Mouse (Mus musculus) midbrain, embryonic 15.5 days (tissue): ENCODE data around the gene Svs1. TPM values are rescaled to one million over a fixed set of nuclear protein-coding genes. Genes with fewer than 3 reads are reported as not detected.
"Not testable (repeated sequence)": the region's sequence is repeated elsewhere in the genome, so short reads cannot be mapped to it uniquely, and the experiment has no call there.

Source experiments
- ATAC-seq: fragments of 200-750 bp; cut with Nextera tagmentation; replicated peaks from 2 replicates; pipeline ENCODE4 v1.8.0; 2017; ENCODE audit warnings: moderate TSS enrichment
- H3K27ac ChIP-seq: fragments of 300-500 bp; sonication (generic); 2 replicates; pipeline ENCODE4 v1.5.1; 2015; ENCODE audit warnings: mild to moderate bottlenecking, inconsistent platforms
- H3K27me3 ChIP-seq: fragments of 300-500 bp; sonication (generic); replicated peaks from 2 replicates; pipeline ENCODE4 v1.6.1; 2015; ENCODE audit warnings: inconsistent platforms
- H3K36me3 ChIP-seq: fragments of 300-500 bp; sonication (generic); replicated peaks from 2 replicates; pipeline ENCODE4 v1.6.1; 2015; ENCODE audit warnings: inconsistent platforms
- H3K4me1 ChIP-seq: fragments of 300-500 bp; sonication (generic); 2 replicates; pipeline ENCODE4 v1.6.1; 2015; ENCODE audit warnings: inconsistent platforms
- H3K4me2 ChIP-seq: fragments of 300-500 bp; sonication (generic); 2 replicates; pipeline ENCODE4 v1.6.1; 2015; ENCODE audit warnings: inconsistent platforms, mild to moderate bottlenecking, moderate library complexity
- H3K4me3 ChIP-seq: fragments of 300-500 bp; sonication (generic); 2 replicates; pipeline ENCODE4 v1.5.1; 2015; ENCODE audit warnings: mild to moderate bottlenecking, inconsistent platforms
- H3K9ac ChIP-seq: fragments of 300-500 bp; sonication (generic); 2 replicates; pipeline ENCODE4 v1.6.1; 2015; ENCODE audit warnings: mild to moderate bottlenecking, inconsistent platforms
- H3K9me3 ChIP-seq: fragments of 300-500 bp; sonication (generic); 2 replicates; pipeline ENCODE4 v1.6.1; 2016; ENCODE audit warnings: inconsistent platforms
- WGBS: fragments of 180-500 bp; shearing (Covaris S2); methylation state at CpG from one replicate; pipeline ENCODE4 v1.1.7; 2015; ENCODE audit warnings: mixed read lengths; 5-methylcytosine and 5-hydroxymethylcytosine counted together
- polyA plus RNA-seq: library from polyadenylated mRNA; unstranded; fragments of >200 nt; fragmentation: Nextera tagmentation; extraction: Ambion mirVana; gene quantifications from 2 replicates; pipeline ENCODE4 v1.2.1, GENCODE M21; 2015

Gene Svs1
- not detected in 2 replicates for polyA plus RNA-seq

- H3K27ac ChIP-seq: no peak within 1 kb of the TSS
- H3K9me3 ChIP-seq: no peaks in the 10 kb centered on the region
- H3K4me2 ChIP-seq: no peak within 1 kb of the TSS
- no peak for ATAC-seq
- no peak within 1 kb of the TSS for H3K4me3 ChIP-seq
- H3K36me3 ChIP-seq: no peaks in the 10 kb centered on the region
- no peak within 1 kb of the TSS for H3K9ac ChIP-seq
- no peaks in the 10 kb centered on the region for H3K4me1 ChIP-seq
- WGBS: 63% methylated on average over 7 of the region's 7 CpGs
- no peaks in the 10 kb centered on the region for H3K27me3 ChIP-seq
Measured at GRCm38 (mm10) chr6:48986444-48986990, at the start of gene Svs1. Gene Svs1, plus strand, starts transcription at chr6:48986861.

GRCm38 (mm10) chr6:48949596-48949995 is 37.1 kb upstream of the Svs1 start:
- no peak for ATAC-seq
- no peaks in the 10 kb centered on the region for H3K27me3 ChIP-seq
- H3K36me3 ChIP-seq: no peaks in the 10 kb centered on the region
- H3K4me2 ChIP-seq: no peak overlapping the region
- no peak overlapping the region for H3K27ac ChIP-seq
- H3K9me3 ChIP-seq: no peaks in the 10 kb centered on the region
- no peak overlapping the region for H3K9ac ChIP-seq
- 68% methylated on average over 2 of the region's 2 CpGs for WGBS
- H3K4me3 ChIP-seq: no peak overlapping the region
- H3K4me1 ChIP-seq: no peaks in the 10 kb centered on the region

- Histone ChIP-seq H3K36me3 (no peaks in the 10 kb centered on the region), H3K4me2 (no peak overlapping the region), H3K4me3 (no peak overlapping the region), H3K9ac (no peak overlapping the region), H3K4me1 (no peaks in the 10 kb centered on the region), H3K27ac (no peak overlapping the region), H3K9me3 (no peaks in the 10 kb centered on the region), H3K27me3 (no peaks in the 10 kb centered on the region)
- ATAC-seq: no peak
- 87% methylated on average over 5 of the region's 5 CpGs for WGBS
Measured at GRCm38 (mm10) chr6:48950676-48951075, 36.0 kb upstream of the Svs1 start.

- Histone ChIP-seq H3K4me1 (no peaks in the 10 kb centered on the region), H3K36me3 (no peaks in the 10 kb centered on the region), H3K27ac (no peak overlapping the region), H3K9ac (no peak overlapping the region), H3K27me3 (no peaks in the 10 kb centered on the region), H3K4me2 (no peak overlapping the region), H3K9me3 (no peaks in the 10 kb centered on the region), H3K4me3 (no peak overlapping the region)
- 85% methylated on average over 6 of the region's 6 CpGs for WGBS
- no peak for ATAC-seq
Measured at GRCm38 (mm10) chr6:48951630-48952029, 35.0 kb upstream of the Svs1 start.

- 87% methylated on average over 5 of the region's 5 CpGs for WGBS
- Histone ChIP-seq H3K9me3 (no peaks in the 10 kb centered on the region), H3K4me1 (no peaks in the 10 kb centered on the region)
Measured at GRCm38 (mm10) chr6:48953220-48953619, 33.4 kb upstream of the Svs1 start.

GRCm38 (mm10) chr6:48954211-48954610 is 32.5 kb upstream of the Svs1 start:
- Histone ChIP-seq H3K4me2 (no peak overlapping the region), H3K27me3 (no peaks in the 10 kb centered on the region), H3K27ac (no peak overlapping the region), H3K36me3 (no peaks in the 10 kb centered on the region), H3K4me3 (no peak overlapping the region), H3K9me3 (no peaks in the 10 kb centered on the region), H3K9ac (no peak overlapping the region), H3K4me1 (no peaks in the 10 kb centered on the region)
- 82% methylated on average over 5 of the region's 5 CpGs for WGBS
- no peak for ATAC-seq

More at GRCm38 (mm10) chr6:48953220-48953619, 33.4 kb upstream of the Svs1 start:
- ATAC-seq: no peak
- no peak overlapping the region for H3K4me3 ChIP-seq
- H3K36me3 ChIP-seq: no peaks in the 10 kb centered on the region
- no peaks in the 10 kb centered on the region for H3K27me3 ChIP-seq
- no peak overlapping the region for H3K27ac ChIP-seq
- H3K4me2 ChIP-seq: no peak overlapping the region
- H3K9ac ChIP-seq: no peak overlapping the region

- H3K27me3 ChIP-seq: no peaks in the 10 kb centered on the region
- H3K4me3 ChIP-seq: no peak overlapping the region
- H3K9ac ChIP-seq: no peak overlapping the region
- H3K4me2 ChIP-seq: no peak overlapping the region
- no peaks in the 10 kb centered on the region for H3K36me3 ChIP-seq
- 53% methylated on average over 1 of the region's 1 CpGs for WGBS
- H3K4me1 ChIP-seq: no peaks in the 10 kb centered on the region
- no peak overlapping the region for H3K27ac ChIP-seq
- no peak for ATAC-seq
- no peaks in the 10 kb centered on the region for H3K9me3 ChIP-seq
Measured at GRCm38 (mm10) chr6:48954946-48955345, 31.7 kb upstream of the Svs1 start.

- Histone ChIP-seq H3K4me3 (no peak overlapping the region), H3K9ac (no peak overlapping the region), H3K4me2 (no peak overlapping the region), H3K27ac (no peak overlapping the region), H3K36me3 (no peaks in the 10 kb centered on the region), H3K4me1 (no peaks in the 10 kb centered on the region), H3K27me3 (no peaks in the 10 kb centered on the region), H3K9me3 (no peaks in the 10 kb centered on the region)
- WGBS: 91% methylated on average over 4 of the region's 4 CpGs
- ATAC-seq: no peak
Measured at GRCm38 (mm10) chr6:48956785-48957184, 29.9 kb upstream of the Svs1 start.

GRCm38 (mm10) chr6:48958053-48958452 is 28.6 kb upstream of the Svs1 start:
- Histone ChIP-seq H3K4me2 (no peak overlapping the region), H3K9me3 (no peaks in the 10 kb centered on the region), H3K4me3 (no peak overlapping the region), H3K4me1 (no peaks in the 10 kb centered on the region), H3K9ac (no peak overlapping the region), H3K27ac (no peak overlapping the region), H3K36me3 (no peaks in the 10 kb centered on the region), H3K27me3 (no peaks in the 10 kb centered on the region)
- WGBS: 63% methylated on average over 1 of the region's 1 CpGs
- no peak for ATAC-seq

- 33% methylated on average over 7 of the region's 7 CpGs for whole genome bisulfite sequencing
- H3K4me3 ChIP-seq, H3K4me2 ChIP-seq, H3K4me1 ChIP-seq, H3K36me3 ChIP-seq, H3K9me3 ChIP-seq, H3K9ac ChIP-seq, H3K27ac ChIP-seq, ATAC-seq, H3K27me3 ChIP-seq: not testable (repeated sequence)
Measured at GRCm38 (mm10) chr6:48959151-48959550, 27.5 kb upstream of the Svs1 start.

- H3K4me2 ChIP-seq, H3K27ac ChIP-seq, H3K4me3 ChIP-seq, ATAC-seq, H3K4me1 ChIP-seq, H3K36me3 ChIP-seq, H3K27me3 ChIP-seq, H3K9ac ChIP-seq, H3K9me3 ChIP-seq: not testable (repeated sequence)
- WGBS: 93% methylated on average over 5 of the region's 5 CpGs
Measured at GRCm38 (mm10) chr6:48966696-48967095, 20.0 kb upstream of the Svs1 start.

- Histone ChIP-seq H3K27ac (no peak overlapping the region), H3K4me2 (no peak overlapping the region), H3K9ac (no peak overlapping the region), H3K9me3 (no peaks in the 10 kb centered on the region), H3K4me3 (no peak overlapping the region), H3K27me3 (no peaks in the 10 kb centered on the region), H3K4me1 (no peaks in the 10 kb centered on the region), H3K36me3 (no peaks in the 10 kb centered on the region)
- no peak for ATAC-seq
Measured at GRCm38 (mm10) chr6:48967868-48968267, 18.8 kb upstream of the Svs1 start.

GRCm38 (mm10) chr6:48974663-48975062 is 12.0 kb upstream of the Svs1 start, which contains the start of gene Doxl2:
Gene Doxl2, plus strand, starts transcription at chr6:48974963.
- no peaks in the 10 kb centered on the region for H3K4me1 ChIP-seq
- no peak within 1 kb of the TSS for H3K4me3 ChIP-seq
- WGBS: 84% methylated on average over 2 of the region's 2 CpGs
- H3K9me3 ChIP-seq: no peaks in the 10 kb centered on the region
- no peak for ATAC-seq
- H3K4me2 ChIP-seq: no peak within 1 kb of the TSS
- H3K36me3 ChIP-seq: no peaks in the 10 kb centered on the region
- H3K9ac ChIP-seq: no peak within 1 kb of the TSS
- no peak within 1 kb of the TSS for H3K27ac ChIP-seq
- no peaks in the 10 kb centered on the region for H3K27me3 ChIP-seq
